Mouse (Mus musculus): Measurements from ENCODE around the gene Spa17.

- TF ChIP-seq CTCF (IDR thresholded peaks at IDR 0.05) (no peak), EP300 (IDR thresholded peaks at IDR 0.05) (no peak)
These were observed 41.2 kb downstream of the Spa17 start for GRCm38 (mm10) chr9:37572204-37572876.
